Mouse (Mus musculus) B cell, adult 2 months (primary cell): Measurements from ENCODE around the gene Ddx11.
A peak's percentile ranks its signal among the peaks of the same experiment; 100 is the strongest.
"Not testable (repeated sequence)": the region's sequence is repeated elsewhere in the genome, so short reads cannot be mapped to it uniquely, and the experiment has no call there.

Source experiments
- DNase-seq, 2 experiments: peaks; one replicate each; pipeline ENCODE4 v3.0.0; 2022

Ddx11 gene

GRCm38 (mm10) chr17:66118991-66119390 is 4.3 kb upstream of the Ddx11 start:
- DNase-seq, result no peak

DNA sequence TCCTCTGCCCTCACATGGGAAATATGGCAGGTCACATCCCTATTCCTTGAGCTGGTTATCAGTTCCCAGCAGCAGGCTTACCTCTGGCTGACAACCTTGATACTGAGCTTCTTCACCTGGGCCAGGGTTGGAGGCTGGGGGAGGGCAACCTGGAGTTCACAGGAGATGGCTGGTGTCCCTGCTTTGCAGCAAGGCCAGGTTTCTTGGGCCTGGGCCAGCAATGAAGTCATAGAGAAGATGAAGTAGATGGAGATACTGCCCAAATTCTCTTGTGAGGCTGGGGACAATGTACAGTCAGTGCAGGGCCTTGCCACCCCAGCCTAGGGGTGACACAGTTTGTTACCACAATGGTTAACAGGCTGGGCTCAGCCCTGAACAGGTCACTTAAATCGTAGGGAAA is 2.6 kb upstream of the Ddx11 start:
- DNase-seq, result no peak

DNA sequence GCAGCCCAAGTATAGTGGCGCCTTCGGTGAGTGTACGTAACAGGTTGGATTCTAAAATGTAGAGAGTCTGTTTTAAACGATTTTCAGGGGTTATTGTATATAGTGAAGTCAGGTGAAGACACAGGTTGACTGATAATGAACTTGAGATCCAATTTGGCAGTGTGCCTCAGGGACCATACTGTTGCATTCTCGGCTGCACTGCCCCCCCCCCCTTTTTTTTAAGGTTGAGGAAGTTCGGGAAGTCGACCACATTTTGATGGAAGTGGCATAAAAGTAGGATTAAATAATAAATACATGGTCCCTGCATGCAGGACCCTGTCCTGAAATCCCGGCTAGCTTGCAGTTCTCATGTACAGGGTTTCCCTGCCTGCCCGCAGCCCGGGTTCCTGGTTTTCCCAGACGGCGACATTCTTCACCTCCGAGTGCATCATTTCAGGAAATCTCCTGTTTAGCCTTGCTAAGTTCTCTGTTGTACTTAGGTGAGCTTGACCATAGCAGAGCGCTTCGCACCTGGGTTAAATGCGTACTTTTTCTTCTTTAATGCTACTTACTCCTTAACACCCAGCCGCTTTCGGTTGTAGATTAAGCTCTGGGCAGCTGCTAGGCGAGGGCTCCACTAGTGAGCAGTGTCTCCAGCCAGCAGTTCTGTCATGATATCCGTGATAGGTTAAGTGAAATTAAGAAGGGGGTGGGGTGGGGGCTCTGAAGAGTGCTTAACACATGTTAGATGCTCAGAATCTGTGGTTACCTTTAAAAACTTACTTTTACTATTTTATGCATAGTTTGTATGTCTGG is 693 bp downstream of the Ddx11 start:
- DNase-seq, result no peak

DNA sequence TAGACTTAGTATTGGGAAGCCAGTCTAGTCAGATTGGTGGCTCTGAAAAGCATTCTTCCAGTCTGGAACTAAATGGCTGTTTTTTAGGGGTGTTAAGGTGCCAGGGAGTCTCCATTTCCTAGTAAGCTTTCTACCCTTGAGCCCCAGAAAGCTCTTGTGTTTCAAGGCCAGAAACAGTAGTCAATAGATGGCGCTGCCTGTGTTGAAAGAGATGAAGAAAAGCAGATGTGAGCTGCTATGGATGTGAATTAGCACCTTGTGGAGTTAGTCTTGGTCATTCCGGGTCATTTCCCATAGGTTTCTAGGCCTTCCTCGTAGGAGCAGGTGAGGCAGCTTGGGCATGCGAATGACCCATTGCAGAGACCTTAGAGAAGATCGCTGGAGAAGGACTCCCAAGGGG is 1.9 kb downstream of the Ddx11 start:
- DNase-seq, result no peak

DNA sequence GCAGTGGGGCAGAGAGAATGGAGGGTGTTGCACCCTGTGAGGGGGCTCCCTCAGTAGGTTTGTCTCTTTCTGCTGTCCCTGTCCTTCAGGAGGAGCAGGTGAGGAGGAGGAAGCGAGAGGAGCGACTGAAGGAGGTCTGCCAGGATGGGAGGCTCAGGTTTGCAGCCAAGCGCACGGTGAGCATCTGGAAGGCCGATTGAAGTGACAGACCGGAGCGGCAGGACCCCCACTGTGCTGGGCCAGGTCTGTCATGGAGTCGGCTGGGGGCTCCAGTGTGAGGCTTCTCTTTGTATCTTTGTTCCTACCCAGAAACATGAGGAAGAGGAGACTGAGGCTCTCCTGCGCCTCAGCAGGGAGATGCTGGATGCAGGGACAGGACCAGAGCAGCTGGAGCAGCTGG is 7.1 kb downstream of the Ddx11 start:
- no peak for DNase-seq

DNA sequence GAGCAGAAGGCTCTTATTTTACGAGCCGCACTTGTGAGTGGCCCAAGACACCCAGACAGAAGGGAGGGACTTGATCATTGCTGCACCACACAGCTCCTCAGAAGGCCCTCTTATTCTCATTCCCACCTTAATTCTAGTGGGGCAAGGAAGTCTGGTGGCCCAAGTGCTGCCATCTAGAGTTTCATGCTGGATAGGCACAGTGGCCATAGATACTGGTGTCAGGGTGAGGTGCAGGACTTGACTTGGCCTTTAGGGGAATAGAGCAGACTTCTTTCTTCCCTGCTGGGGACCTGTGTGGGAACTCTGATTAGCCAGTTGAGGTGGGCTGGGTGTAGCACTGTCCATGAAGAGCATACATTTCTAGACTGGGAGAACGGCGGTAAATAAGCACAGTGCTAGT is 7.9 kb downstream of the Ddx11 start:
- peak in 1 of 2 experiments; percentile 28 for DNase-seq

GRCm38 (mm10) chr17:66152706-66153662 is 29.7 kb downstream of the Ddx11 start:
- not testable (repeated sequence) for DNase-seq

DNA sequence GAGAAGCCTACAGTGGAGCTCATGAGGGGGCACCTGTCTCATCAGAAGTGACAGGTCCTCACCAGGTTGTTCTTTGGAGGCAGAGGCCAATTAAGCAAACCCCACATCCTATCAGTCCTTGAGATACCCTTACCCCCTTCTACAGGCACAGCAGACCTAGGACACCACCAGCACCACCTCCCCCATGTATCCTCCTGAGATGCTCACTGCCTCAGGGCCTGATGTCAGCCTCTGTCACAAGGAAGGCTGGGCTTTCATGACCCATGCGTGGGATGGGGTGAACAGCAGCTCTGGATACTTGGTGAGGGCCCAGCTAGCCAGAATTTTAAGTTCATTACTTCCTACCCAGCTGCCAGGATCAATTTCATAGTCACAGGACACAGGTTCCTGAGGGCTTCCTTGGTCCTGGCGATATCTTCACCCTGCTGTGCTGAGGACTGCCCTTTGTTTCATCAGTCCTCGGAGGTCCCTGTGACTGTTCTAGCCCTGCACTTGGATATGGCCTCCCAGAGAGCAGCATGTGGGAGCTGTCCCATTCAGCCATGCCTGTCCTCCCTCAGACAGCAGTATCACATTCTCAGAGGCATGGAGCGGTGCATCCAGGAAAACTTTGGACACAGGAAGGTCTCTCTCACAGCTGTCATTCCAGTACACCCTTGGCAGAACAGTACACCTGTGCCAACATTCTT is 30.6 kb downstream of the Ddx11 start:
- DNase-seq, result not testable (repeated sequence)

- DNase-seq, result no peak
Observed at GRCm38 (mm10) chr17:66154876-66155275, 31.6 kb downstream of the Ddx11 start.

DNA sequence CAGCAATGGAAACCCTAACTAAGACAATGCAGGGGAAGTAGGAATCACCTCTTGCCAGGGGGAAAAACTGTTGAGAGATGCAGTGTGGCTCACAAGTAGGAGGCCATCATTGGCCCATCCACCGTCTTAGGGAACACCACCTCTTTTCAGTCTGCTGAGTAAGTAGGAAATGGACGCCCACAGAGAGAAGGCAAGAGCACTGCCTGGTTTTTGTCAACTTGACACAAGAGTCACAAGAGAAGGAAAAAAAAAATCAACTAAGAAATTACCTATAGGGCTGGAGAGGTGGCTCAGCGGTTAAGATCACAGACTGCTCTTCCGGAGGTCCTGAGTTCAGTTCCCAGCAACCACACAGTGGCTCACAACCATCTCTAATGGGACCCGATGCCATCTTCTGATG is 35.0 kb downstream of the Ddx11 start:
- no peak for DNase-seq

DNA sequence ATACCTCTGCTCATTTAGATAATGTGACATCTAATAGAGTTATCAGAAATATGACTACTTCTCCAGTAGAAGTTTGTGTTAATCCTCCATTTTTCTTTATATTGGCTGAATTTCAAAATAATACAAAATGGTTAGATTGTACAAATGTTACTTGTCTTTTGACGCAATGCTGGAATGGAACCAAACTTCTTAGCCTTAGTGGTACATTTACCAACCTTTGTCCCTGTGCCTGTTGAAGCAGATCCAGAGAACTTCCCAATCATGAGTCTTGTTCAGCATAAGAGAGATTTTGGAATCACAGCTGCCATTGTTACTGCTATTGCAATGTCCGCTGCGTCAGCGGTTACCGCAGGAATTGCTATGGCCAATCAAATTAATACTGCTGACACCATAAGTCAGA is 43.8 kb downstream of the Ddx11 start:
- DNase-seq, result not testable (repeated sequence)

GRCm38 (mm10) chr17:66170971-66171370 is 47.7 kb downstream of the Ddx11 start:
- not testable (repeated sequence) for DNase-seq

GRCm38 (mm10) chr17:66190577-66190976 is 67.3 kb downstream of the Ddx11 start:
- no peak for DNase-seq

GRCm38 (mm10) chr17:66197041-66197440 is 73.7 kb downstream of the Ddx11 start:
- no peak for DNase-seq
